Mouse (Mus musculus): Measurements from ENCODE around the gene Adamts3. TPM values are rescaled to one million over a fixed set of nuclear protein-coding genes. Genes with fewer than 3 reads are reported as not detected.

Gene Adamts3
- 17.7 and 17.9 TPM in 2 replicates for polyA plus RNA-seq (2012; ENCODE audit: low replicate concordance)

GRCm38 (mm10) chr5:89883051-89883907 is at the start of gene Adamts3:
TSS of gene Adamts3 (minus strand) at chr5:89883334.

Data from leukemia stem cell, adult 10-12 weeks (primary cell).